Mouse (Mus musculus) gastrocnemius, postnatal 14 days (tissue): ENCODE results near the gene Sertad1. TPM values are rescaled to one million over a fixed set of nuclear protein-coding genes. Genes with fewer than 3 reads are reported as not detected.

ENCODE experiments used
- DNase-seq: peaks from one replicate; pipeline ENCODE4 v3.0.0; 2021; ENCODE audit warnings: mixed read lengths
- intact Hi-C: fragments of 180-260 bp; cut with DNase I; formaldehyde crosslinking; loops from one replicate; pipeline ENCODE4 v1.15.1; 2025; ENCODE audit warnings: low total_unique reads
- total RNA-seq, 2 experiments: library from RNA; stranded (reverse); gene quantifications; 2 replicates each; pipeline ENCODE4 v1.2.3; 2021

The Sertad1 gene
- total RNA-seq, 2 experiments from 2014 or later, result 8.7 to 10.1 TPM

DNA sequence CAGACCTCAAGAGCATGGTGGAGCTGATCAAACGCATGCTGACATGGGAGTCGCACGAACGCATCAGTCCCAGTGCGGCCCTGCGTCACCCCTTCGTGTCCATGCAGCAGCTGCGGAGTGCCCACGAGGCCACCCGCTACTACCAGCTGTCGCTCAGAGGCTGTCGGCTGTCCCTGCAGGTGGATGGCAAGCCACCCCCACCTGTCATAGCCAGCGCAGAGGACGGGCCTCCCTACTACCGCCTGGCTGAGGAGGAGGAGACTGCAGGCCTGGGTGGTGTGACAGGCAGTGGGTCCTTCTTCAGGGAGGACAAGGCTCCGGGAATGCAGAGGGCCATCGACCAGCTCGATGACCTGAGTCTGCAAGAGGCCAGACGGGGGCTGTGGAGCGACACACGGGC is 42.4 kb downstream of the Sertad1 start:
- no peak for DNase-seq
- intact Hi-C loops, result loop anchor here (5.0 to 10.0 kb wide), 3 partner anchors 54 to 192 kb away; partner anchors contain the start of genes Ltbp4 and Sertad3

GRCm38 (mm10) chr7:27530937-27531336 is 44.2 kb downstream of the Sertad1 start:
- DNase-seq, result no peak
- intact Hi-C loops, result no loop called here

GRCm38 (mm10) chr7:27531707-27532106 is 45.0 kb downstream of the Sertad1 start:
- intact Hi-C loops, result no loop called here
- no peak for DNase-seq

DNA sequence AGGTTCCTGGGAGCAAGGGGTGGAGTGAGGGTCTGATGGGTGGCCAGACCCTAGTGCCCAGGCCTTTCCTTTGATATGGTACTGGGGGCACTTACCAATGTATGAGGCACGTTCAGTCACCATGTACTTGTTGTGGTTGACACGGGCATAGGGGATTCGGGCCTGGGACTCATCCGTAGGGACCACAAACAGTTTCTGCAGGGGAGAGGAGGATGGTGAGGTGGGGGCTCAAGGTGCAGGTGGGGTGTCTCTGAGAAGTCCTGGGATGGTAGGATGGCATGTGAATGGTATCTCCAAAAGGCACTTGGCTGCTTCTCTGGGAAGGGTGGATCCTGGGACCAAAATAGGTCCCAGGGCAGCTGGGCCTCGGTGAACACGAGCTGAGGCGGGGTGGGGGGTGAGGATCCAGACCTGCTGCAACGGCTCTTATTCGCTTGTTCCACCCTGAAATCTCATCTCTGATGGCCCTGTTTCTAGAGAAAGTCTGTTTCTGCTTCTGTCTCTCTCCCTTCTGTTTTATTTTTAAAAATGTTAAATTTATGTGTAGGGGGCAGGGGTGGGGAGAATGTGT is 45.9 kb downstream of the Sertad1 start:
- DNase-seq, result no peak
- intact Hi-C loops, result no loop called here

- no peak for DNase-seq
- intact Hi-C loops, result no loop called here
These were observed 48.7 kb downstream of the Sertad1 start for GRCm38 (mm10) chr7:27535386-27535785.

DNA sequence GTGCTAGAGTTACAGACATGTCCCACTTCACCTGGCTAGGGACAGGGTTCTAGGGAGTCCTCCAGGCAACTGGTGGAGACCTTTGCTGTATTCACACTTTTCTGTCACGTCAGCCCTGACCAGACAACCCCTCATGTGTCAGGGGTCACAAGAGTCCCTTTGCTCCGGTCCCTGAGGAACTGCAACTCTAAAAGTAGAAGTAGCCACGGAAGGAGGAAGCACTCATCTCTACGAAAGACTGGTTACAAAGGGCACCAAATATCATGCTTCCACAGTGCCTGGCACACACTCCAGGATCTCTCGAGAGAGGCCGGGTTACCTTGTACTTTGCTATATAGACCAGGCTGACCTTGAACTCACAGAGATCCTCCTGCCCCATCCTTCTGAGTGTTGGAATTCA is 49.9 kb downstream of the Sertad1 start:
- intact Hi-C loops, result no loop called here
- no peak for DNase-seq

GRCm38 (mm10) chr7:27537998-27538397 is 51.3 kb downstream of the Sertad1 start:
- DNase-seq, result no peak
- intact Hi-C loops, result no loop called here

- intact Hi-C loops, result no loop called here
- DNase-seq, result no peak
These were observed 52.1 kb downstream of the Sertad1 start for GRCm38 (mm10) chr7:27538797-27539196.

Other genes with a start within 250 kb of the Sertad1 start
- 10 to 100 TPM in 1 of 2 experiments, 1 to 10 TPM in 1; 8.0 to 10.2 TPM for gene Numbl, start 228.5 kb upstream of the Sertad1 start, total RNA-seq
- 100 to 1,000 TPM; 122 to 151 TPM for gene Ltbp4, start 149.2 kb upstream of the Sertad1 start, total RNA-seq
- gene Shkbp1, start 130.9 kb upstream of the Sertad1 start, total RNA-seq, result 1 to 10 TPM; 3.5 to 5.3 TPM
- gene Gm20479, start 129.5 kb upstream of the Sertad1 start, total RNA-seq, result under 1 TPM in 1 of 2 experiments, not detected in 1; 0.90 TPM
- under 1 TPM; 0.04 to 0.06 TPM for gene Sptbn4, start 39.2 kb upstream of the Sertad1 start, total RNA-seq
- gene Blvrb, start 38.9 kb upstream of the Sertad1 start, total RNA-seq, result 10 to 100 TPM; 11.8 to 15.9 TPM
- 10 to 100 TPM in 1 of 2 experiments, 1 to 10 TPM in 1; 9.0 to 10.0 TPM for gene Sertad3, start 13.1 kb upstream of the Sertad1 start, total RNA-seq
- 10 to 100 TPM; 11.2 to 48.8 TPM for gene Prx, start 12.4 kb downstream of the Sertad1 start, total RNA-seq
- under 1 TPM; 0.16 to 0.22 TPM for gene Hipk4, start 36.4 kb downstream of the Sertad1 start, total RNA-seq
- 10 to 100 TPM; 23.1 to 27.8 TPM for gene Pld3, start 66.3 kb downstream of the Sertad1 start, total RNA-seq
- 100 to 1,000 TPM; 103 to 114 TPM for gene 2310022A10Rik, start 66.3 kb downstream of the Sertad1 start, total RNA-seq
- 100 to 1,000 TPM; 109 to 114 TPM for gene Akt2, start 104.6 kb downstream of the Sertad1 start, total RNA-seq
- not detected for gene Ttc9b, start 167.0 kb downstream of the Sertad1 start, total RNA-seq
- 10 to 100 TPM; 15.9 to 16.6 TPM for gene Map3k10, start 187.7 kb downstream of the Sertad1 start, total RNA-seq
- 1 to 10 TPM in 1 of 2 experiments, under 1 TPM in 1; 0.84 to 1.2 TPM for gene Zfp607b, start 202.4 kb downstream of the Sertad1 start, total RNA-seq
- 1 to 10 TPM; 5.6 to 6.2 TPM for gene Zfp60, start 244.5 kb downstream of the Sertad1 start, total RNA-seq